Mouse (Mus musculus) heart, postnatal 0 days (tissue): Measurements from ENCODE around the gene Stard3.

Source experiments
- CTCF ChIP-seq: IDR thresholded peaks from 2 replicates; pipeline ENCODE4 v1.5.1; 2016; ENCODE audit warnings: antibody characterized with exemption, control low read depth, low read depth
- EP300 ChIP-seq: IDR thresholded peaks from 2 replicates; pipeline ENCODE4 v1.6.1; 2016; ENCODE audit warnings: antibody characterized with exemption, low read depth

DNA sequence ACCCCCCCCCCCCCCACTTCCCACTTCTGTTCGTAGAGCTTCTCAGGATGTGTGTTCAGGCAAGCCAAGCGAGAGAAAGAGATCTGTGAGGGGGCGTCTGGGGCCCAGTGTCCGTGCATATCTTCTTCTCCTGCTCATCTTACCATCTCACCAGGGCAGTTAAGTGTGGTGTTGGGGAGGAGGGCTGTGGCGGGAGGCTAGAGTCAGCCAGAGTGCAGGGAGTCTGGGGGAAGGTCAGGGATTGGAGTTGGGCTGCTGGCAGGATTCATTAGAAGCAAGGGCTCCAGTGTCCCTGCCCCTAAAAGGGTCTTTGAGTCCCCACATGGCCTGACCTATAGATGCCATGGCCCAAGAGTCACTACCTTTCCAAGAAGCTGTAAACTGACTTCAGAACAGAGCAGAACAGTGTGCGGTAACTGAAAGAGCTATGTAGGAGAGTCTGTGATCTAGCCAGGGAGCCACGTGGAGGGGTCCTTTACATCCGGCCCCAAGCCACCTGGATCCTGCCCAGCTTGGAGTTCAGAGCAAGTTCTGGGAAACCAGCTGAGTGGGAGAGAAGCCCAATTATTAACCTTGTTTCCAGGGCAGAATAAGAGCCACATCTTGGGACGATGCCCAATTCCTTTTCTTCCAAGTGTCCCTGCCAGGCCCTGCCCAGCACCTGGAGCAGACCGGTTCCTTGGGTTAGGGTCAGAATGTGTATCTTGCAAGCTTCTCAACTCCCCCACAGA, 34.9 kb upstream of the Stard3 start:
- TF ChIP-seq CTCF (no peak), EP300 (no peak)
